In the genomic region with DNA sequence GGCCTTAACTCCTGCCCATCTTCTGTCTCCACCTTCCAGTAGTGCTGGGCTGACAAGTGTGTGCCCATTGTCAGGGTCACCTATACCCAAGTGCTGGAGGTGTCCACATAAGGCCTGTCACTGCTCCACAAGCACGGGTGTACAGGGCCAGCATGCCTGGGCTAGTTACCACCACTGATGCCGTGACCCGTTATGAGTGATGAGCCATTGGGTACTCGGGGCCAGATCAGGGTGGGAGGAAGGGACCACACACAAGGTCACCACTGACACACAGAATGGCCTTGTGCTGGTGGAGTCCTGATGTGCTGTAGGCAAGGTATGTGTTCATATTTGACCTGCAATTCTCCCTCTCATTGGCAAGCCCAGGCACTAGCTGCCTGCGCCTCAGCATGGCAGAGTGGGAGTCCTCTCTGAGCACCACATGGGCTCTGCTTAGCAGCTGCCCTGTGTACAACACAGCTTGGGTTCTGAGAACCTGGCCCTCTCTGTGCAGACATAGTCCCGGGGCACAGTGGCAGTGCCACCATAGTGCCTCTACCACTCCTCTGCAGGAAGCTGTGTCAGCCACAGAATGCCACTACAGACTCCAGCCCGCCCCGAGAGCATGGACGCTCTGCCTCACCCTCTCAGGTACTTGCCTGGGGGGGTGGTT, we compare ENCODE assay signal across 13 mouse cellular contexts. TPM values are rescaled to one million over a fixed set of nuclear protein-coding genes. Genes with fewer than 3 reads are reported as not detected.
DNase-seq lines count a peak whose midpoint lies in the region; ATAC-seq lines count a peak whose summit lies in the region.
"Had no signal": no experiment of that assay in that cellular context is flagged by ENCODE, and none has a peak within 500 bp of the region (broad histone marks: within the 10 kb centered on the region; RNA-seq: fewer than 3 reads in every experiment).

No protein-coding gene starts in this region.

- peak; percentile 34; the same call in 1 of the 2 replicates for ATAC-seq in kidney, embryonic 15.5 days (replicated peaks; ENCODE audit: low FRiP score)
- ATAC-seq in common myeloid progenitor, adult 5-6 weeks (replicated peaks; ENCODE audit: low read depth, poor library complexity, severe bottlenecking) = peak; percentile 22
- peak; percentile 21; the same call in 1 of the 2 replicates for ATAC-seq in liver, embryonic 15.5 days (ENCODE audit: insufficient read depth)
- no peak; the same call in none of the 2 replicates for ATAC-seq in kidney, embryonic 16.5 days (ENCODE audit: low FRiP score, low TSS enrichment)

- H3K27ac ChIP-seq in kidney, embryonic 15.5 days = no peak overlapping the region
- H3K27ac ChIP-seq in liver, embryonic 15.5 days (replicated peaks) = no peak overlapping the region
- H3K27ac ChIP-seq in kidney, embryonic 16.5 days (ENCODE audit: low read length) = no peak overlapping the region
- H3K27ac ChIP-seq: embryonic facial prominence, embryonic 12.5 days; hindbrain, embryonic 15.5 days; macrophage; stomach, embryonic 15.5 days had no signal

- H3K4me2 ChIP-seq in kidney, embryonic 15.5 days = no peak overlapping the region
- H3K4me2 ChIP-seq in liver, embryonic 15.5 days = no peak overlapping the region
- no peak overlapping the region for H3K4me2 ChIP-seq in kidney, embryonic 16.5 days (replicated peaks; ENCODE audit: low read depth, low read length)
- H3K4me2 ChIP-seq: embryonic facial prominence, embryonic 12.5 days; hindbrain, embryonic 15.5 days; stomach, embryonic 15.5 days had no signal

- 88% methylated on average over 9 of the region's 9 CpGs for WGBS in kidney, embryonic 15.5 days
- WGBS in liver, embryonic 15.5 days (ENCODE audit: insufficient replicate concordance) = 80% methylated on average over 9 of the region's 9 CpGs
- WGBS in kidney, embryonic 16.5 days = 93% methylated on average over 9 of the region's 9 CpGs

- no peaks in the 10 kb centered on the region for H3K9me3 ChIP-seq in kidney, embryonic 15.5 days (replicated peaks)
- H3K9me3 ChIP-seq in liver, embryonic 15.5 days (replicated peaks) = no peaks in the 10 kb centered on the region
- no peaks in the 10 kb centered on the region for H3K9me3 ChIP-seq in kidney, embryonic 16.5 days (ENCODE audit: low read length)
- H3K9me3 ChIP-seq: embryonic facial prominence, embryonic 12.5 days; hindbrain, embryonic 15.5 days; stomach, embryonic 15.5 days had no signal

- H3K27me3 ChIP-seq in kidney, embryonic 15.5 days = no peaks in the 10 kb centered on the region
- H3K27me3 ChIP-seq in liver, embryonic 15.5 days = no peaks in the 10 kb centered on the region
- no peaks in the 10 kb centered on the region for H3K27me3 ChIP-seq in kidney, embryonic 16.5 days (ENCODE audit: insufficient read depth, low read length)
- H3K27me3 ChIP-seq: embryonic facial prominence, embryonic 12.5 days; hindbrain, embryonic 15.5 days; stomach, embryonic 15.5 days had no signal

- H3K4me3 ChIP-seq in kidney, embryonic 15.5 days (replicated peaks) = no peak overlapping the region
- no peak overlapping the region for H3K4me3 ChIP-seq in liver, embryonic 15.5 days (replicated peaks)
- H3K4me3 ChIP-seq in kidney, embryonic 16.5 days (ENCODE audit: low read length) = no peak overlapping the region
- H3K4me3 ChIP-seq: embryonic facial prominence, embryonic 12.5 days; hindbrain, embryonic 15.5 days; stomach, embryonic 15.5 days had no signal

- DNase-seq in adrenal gland, postnatal 14 days = peak; percentile 70
- no peak for DNase-seq in adrenal gland, postnatal 25 days
- no peak for DNase-seq in kidney, adult 9 months
- DNase-seq in c-Kit-positive CD71-positive TER-119-positive erythroid progenitor cells, embryonic 14.5 days (ENCODE audit: low spot score) = no peak

- peaks cover 99% of the 10 kb centered on the region for H3K36me3 ChIP-seq in kidney, embryonic 15.5 days
- peaks cover 94% of the 10 kb centered on the region for H3K36me3 ChIP-seq in liver, embryonic 15.5 days (replicated peaks)
- peaks cover 54% of the 10 kb centered on the region for H3K36me3 ChIP-seq in kidney, embryonic 16.5 days (ENCODE audit: insufficient read depth, low read length)

- no peaks in the 10 kb centered on the region for H3K4me1 ChIP-seq in kidney, embryonic 15.5 days
- H3K4me1 ChIP-seq in liver, embryonic 15.5 days (replicated peaks) = no peaks in the 10 kb centered on the region
- H3K4me1 ChIP-seq in kidney, embryonic 16.5 days (ENCODE audit: insufficient read depth, low read length) = no peaks in the 10 kb centered on the region
- H3K4me1 ChIP-seq: embryonic facial prominence, embryonic 12.5 days; hindbrain, embryonic 15.5 days; stomach, embryonic 15.5 days had no signal

- H3K9ac ChIP-seq in kidney, embryonic 15.5 days = no peak overlapping the region
- no peak overlapping the region for H3K9ac ChIP-seq in liver, embryonic 15.5 days
- H3K9ac ChIP-seq in kidney, embryonic 16.5 days (replicated peaks; ENCODE audit: low read length) = no peak overlapping the region
- H3K9ac ChIP-seq: embryonic facial prominence, embryonic 12.5 days; hindbrain, embryonic 15.5 days; stomach, embryonic 15.5 days had no signal

RNA-seq across cellular contexts. Expression of gene Isyna1, which starts 9.4 kb away (rescaled TPM):
- total RNA-seq in adrenal gland, postnatal 14 days (2021) = 77.2 and 84.7 TPM in 2 replicates
- total RNA-seq in adrenal gland, postnatal 25 days (2021) = 89.7 and 101 TPM in 2 replicates
- 180 and 198 TPM in 2 replicates for polyA plus RNA-seq in kidney, embryonic 15.5 days (2015; fragmentation: Nextera tagmentation; extraction: Ambion mirVana)
- total RNA-seq in common myeloid progenitor, adult 5-6 weeks (2017) = 35.0 and 43.9 TPM in 2 replicates
- 43.2 and 44.7 TPM in 2 replicates for polyA plus RNA-seq in liver, embryonic 15.5 days (2015; fragmentation: Nextera tagmentation; extraction: Ambion mirVana)
- polyA plus RNA-seq in kidney, embryonic 16.5 days (2015; fragmentation: Nextera tagmentation; extraction: Ambion mirVana) = 215 and 217 TPM in 2 replicates

RNA-seq across cellular contexts. Expression of gene Ssbp4, which starts 23.9 kb away (rescaled TPM):
- total RNA-seq in adrenal gland, postnatal 14 days (2021) = 84.4 and 102 TPM in 2 replicates
- 82.0 and 88.2 TPM in 2 replicates for total RNA-seq in adrenal gland, postnatal 25 days (2021)
- polyA plus RNA-seq in kidney, embryonic 15.5 days (2015; fragmentation: Nextera tagmentation; extraction: Ambion mirVana) = 135 and 145 TPM in 2 replicates
- total RNA-seq in common myeloid progenitor, adult 5-6 weeks (2017) = 43.8 and 58.4 TPM in 2 replicates
- polyA plus RNA-seq in liver, embryonic 15.5 days (2015; fragmentation: Nextera tagmentation; extraction: Ambion mirVana) = 37.8 and 47.7 TPM in 2 replicates
- 133 and 149 TPM in 2 replicates for polyA plus RNA-seq in kidney, embryonic 16.5 days (2015; fragmentation: Nextera tagmentation; extraction: Ambion mirVana)

RNA-seq across cellular contexts. Expression of gene Lrrc25, which starts 31.2 kb away (rescaled TPM):
- 1.6 and 2.0 TPM in 2 replicates for total RNA-seq in adrenal gland, postnatal 14 days (2021)
- total RNA-seq in adrenal gland, postnatal 25 days (2021) = 1.0 and 2.2 TPM in 2 replicates
- 2.5 TPM in 2 replicates for polyA plus RNA-seq in kidney, embryonic 15.5 days (2015; fragmentation: Nextera tagmentation; extraction: Ambion mirVana)
- 1.6 and 2.6 TPM in 2 replicates for total RNA-seq in common myeloid progenitor, adult 5-6 weeks (2017)
- 7.2 and 7.4 TPM in 2 replicates for polyA plus RNA-seq in liver, embryonic 15.5 days (2015; fragmentation: Nextera tagmentation; extraction: Ambion mirVana)
- 1.8 and 1.9 TPM in 2 replicates for polyA plus RNA-seq in kidney, embryonic 16.5 days (2015; fragmentation: Nextera tagmentation; extraction: Ambion mirVana)

RNA-seq across cellular contexts. Expression of gene Ell, which starts 45.5 kb away (rescaled TPM):
- 22.4 and 22.9 TPM in 2 replicates for total RNA-seq in adrenal gland, postnatal 14 days (2021)
- total RNA-seq in adrenal gland, postnatal 25 days (2021) = 24.3 and 29.8 TPM in 2 replicates
- polyA plus RNA-seq in kidney, embryonic 15.5 days (2015; fragmentation: Nextera tagmentation; extraction: Ambion mirVana) = 20.3 and 23.8 TPM in 2 replicates
- 8.1 and 10.5 TPM in 2 replicates for total RNA-seq in common myeloid progenitor, adult 5-6 weeks (2017)
- 11.8 and 14.2 TPM in 2 replicates for polyA plus RNA-seq in liver, embryonic 15.5 days (2015; fragmentation: Nextera tagmentation; extraction: Ambion mirVana)
- 24.1 and 25.1 TPM in 2 replicates for polyA plus RNA-seq in kidney, embryonic 16.5 days (2015; fragmentation: Nextera tagmentation; extraction: Ambion mirVana)

RNA-seq across cellular contexts. Expression of gene Gdf15, which starts 47.5 kb away (rescaled TPM):
- total RNA-seq in adrenal gland, postnatal 14 days (2021) = 0.79 and 1.0 TPM in 2 replicates
- total RNA-seq in adrenal gland, postnatal 25 days (2021) = 2.2 and 5.7 TPM in 2 replicates
- 0.46 and 0.77 TPM in 2 replicates for polyA plus RNA-seq in kidney, embryonic 15.5 days (2015; fragmentation: Nextera tagmentation; extraction: Ambion mirVana)
- total RNA-seq in common myeloid progenitor, adult 5-6 weeks (2017) = 0.29 TPM in 1 of 2 replicates, not detected in the other
- polyA plus RNA-seq in liver, embryonic 15.5 days (2015; fragmentation: Nextera tagmentation; extraction: Ambion mirVana) = 3.4 and 4.3 TPM in 2 replicates
- polyA plus RNA-seq in kidney, embryonic 16.5 days (2015; fragmentation: Nextera tagmentation; extraction: Ambion mirVana) = 1.0 and 1.2 TPM in 2 replicates
- total RNA-seq: gastrocnemius, postnatal 14 days had no signal
- polyA plus RNA-seq: embryonic facial prominence, embryonic 12.5 days had no signal
